Mouse (Mus musculus): Measurements from ENCODE around the gene Lrmda. TPM values are rescaled to one million over a fixed set of nuclear protein-coding genes. Genes with fewer than 3 reads are reported as not detected.

Lrmda gene
- polyA plus RNA-seq, 1 experiment from 2014 or later = 0.66 TPM

DNA sequence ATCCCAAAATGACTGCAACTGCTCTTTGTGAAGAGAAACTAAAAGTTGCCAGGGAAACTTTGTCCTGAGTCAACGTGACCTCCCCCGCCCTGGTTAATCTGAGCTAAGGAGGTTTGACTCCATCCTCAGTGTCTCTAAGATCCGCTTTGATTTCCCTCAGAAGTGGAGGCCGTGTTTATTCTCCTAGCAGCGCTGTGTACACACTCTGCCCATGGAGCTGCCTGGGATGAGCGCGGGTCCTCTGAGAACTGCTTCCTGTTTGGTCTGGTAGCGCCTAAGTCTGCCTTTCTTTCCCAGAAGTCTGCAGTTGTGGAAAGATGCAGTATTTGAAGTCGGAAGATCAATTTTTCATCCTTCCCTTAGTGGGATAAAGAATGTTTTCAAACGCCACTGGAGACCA, 268.7 kb downstream of the Lrmda start:
- Histone ChIP-seq H3K4me1 (ENCODE audit: control insufficient read depth, insufficient read depth, low read length) (no peaks in the 10 kb centered on the region; the same call in 1 of the 2 replicates), H3K4me3 (ENCODE audit: low read depth, low read length) (no peak overlapping the region), H3K27ac (ENCODE audit: low read depth, low read length) (no peak overlapping the region), H3K9me3 (ENCODE audit: control insufficient read depth, low read length) (no peaks in the 10 kb centered on the region), H3K4me2 (ENCODE audit: low read depth) (no peak overlapping the region), H3K36me3 (ENCODE audit: control insufficient read depth, insufficient read depth, low read length) (no peaks in the 10 kb centered on the region), H3K27me3 (ENCODE audit: control insufficient read depth, insufficient read depth, low read length) (no peaks in the 10 kb centered on the region), H3K9ac (ENCODE audit: low read length) (no peak overlapping the region)
- WGBS = 58% methylated on average over 10 of the region's 10 CpGs
- DNase-seq (ENCODE audit: low spot score) (no peak), ATAC-seq (ENCODE audit: insufficient read depth, low FRiP score, low TSS enrichment) (no peak)

DNA sequence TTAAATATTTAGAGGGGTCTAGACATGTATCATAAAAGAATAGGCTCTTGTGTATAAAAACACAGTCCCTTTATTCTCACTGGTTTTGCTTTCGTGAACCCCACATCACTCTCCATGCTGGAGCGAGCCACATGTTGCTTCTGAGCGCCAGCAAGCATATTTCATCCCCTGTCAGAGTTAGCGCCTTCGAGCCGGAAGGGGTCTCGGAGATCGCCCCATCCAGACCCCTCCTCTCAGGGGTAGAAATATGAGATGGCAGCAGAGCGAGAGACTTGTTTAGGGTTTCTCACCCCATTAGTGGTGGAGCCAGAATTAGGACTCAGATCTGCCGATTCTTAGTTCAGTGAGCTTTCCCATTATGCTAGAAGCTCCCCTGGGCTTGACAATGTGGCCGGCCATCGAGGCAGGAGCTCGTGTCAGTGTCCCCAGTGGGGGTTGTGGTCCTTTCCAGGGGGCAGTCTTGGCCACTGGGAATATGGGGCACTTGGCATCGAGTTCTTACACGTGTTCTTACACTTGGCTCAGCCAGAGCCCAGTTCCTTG, 269.9 kb downstream of the Lrmda start:
- Histone ChIP-seq H3K4me2 (ENCODE audit: low read depth) (no peak overlapping the region), H3K9ac (ENCODE audit: low read length) (no peak overlapping the region), H3K4me3 (ENCODE audit: low read depth, low read length) (no peak overlapping the region), H3K27me3 (ENCODE audit: control insufficient read depth, insufficient read depth, low read length) (no peaks in the 10 kb centered on the region), H3K27ac (ENCODE audit: low read depth, low read length) (no peak overlapping the region), H3K36me3 (ENCODE audit: control insufficient read depth, insufficient read depth, low read length) (no peaks in the 10 kb centered on the region), H3K9me3 (ENCODE audit: control insufficient read depth, low read length) (no peaks in the 10 kb centered on the region), H3K4me1 (ENCODE audit: control insufficient read depth, insufficient read depth, low read length) (no peaks in the 10 kb centered on the region; the same call in 1 of the 2 replicates)
- no peak for ATAC-seq (ENCODE audit: insufficient read depth, low FRiP score, low TSS enrichment)
- DNase-seq (ENCODE audit: low spot score) = no peak
- 50% methylated on average over 15 of the region's 15 CpGs for WGBS

DNA sequence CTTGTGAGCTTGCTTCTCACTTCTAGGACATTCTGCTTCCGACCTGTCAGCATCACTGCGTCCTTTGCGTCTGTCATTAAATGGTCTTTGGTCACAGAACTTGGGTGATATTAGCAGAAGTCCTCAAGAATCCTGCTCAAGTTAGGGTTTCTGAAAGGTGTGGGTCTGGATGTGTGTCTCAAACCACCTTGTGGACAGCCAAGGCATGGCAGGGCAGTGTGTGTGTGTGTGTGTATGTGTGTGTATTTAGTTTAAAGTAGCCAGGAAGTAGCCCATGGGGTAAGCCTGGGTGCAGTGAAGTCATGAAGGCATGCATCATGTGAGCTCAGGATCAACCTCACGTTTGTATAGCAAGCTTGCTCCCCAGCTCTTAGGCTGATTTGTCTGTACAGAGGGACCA, 274.9 kb downstream of the Lrmda start:
- Histone ChIP-seq H3K4me2 (ENCODE audit: low read depth) (no peak overlapping the region), H3K9me3 (ENCODE audit: control insufficient read depth, low read length) (no peaks in the 10 kb centered on the region), H3K27me3 (ENCODE audit: control insufficient read depth, insufficient read depth, low read length) (no peaks in the 10 kb centered on the region), H3K4me3 (ENCODE audit: low read depth, low read length) (no peak overlapping the region), H3K36me3 (ENCODE audit: control insufficient read depth, insufficient read depth, low read length) (no peaks in the 10 kb centered on the region), H3K27ac (ENCODE audit: low read depth, low read length) (no peak overlapping the region), H3K9ac (ENCODE audit: low read length) (no peak overlapping the region), H3K4me1 (ENCODE audit: control insufficient read depth, insufficient read depth, low read length) (peaks cover 10% of the 10 kb centered on the region)
- DNase-seq (ENCODE audit: low spot score) (no peak), ATAC-seq (ENCODE audit: insufficient read depth, low FRiP score, low TSS enrichment) (no peak)
- WGBS = 87% methylated on average over 4 of the region's 4 CpGs

DNA sequence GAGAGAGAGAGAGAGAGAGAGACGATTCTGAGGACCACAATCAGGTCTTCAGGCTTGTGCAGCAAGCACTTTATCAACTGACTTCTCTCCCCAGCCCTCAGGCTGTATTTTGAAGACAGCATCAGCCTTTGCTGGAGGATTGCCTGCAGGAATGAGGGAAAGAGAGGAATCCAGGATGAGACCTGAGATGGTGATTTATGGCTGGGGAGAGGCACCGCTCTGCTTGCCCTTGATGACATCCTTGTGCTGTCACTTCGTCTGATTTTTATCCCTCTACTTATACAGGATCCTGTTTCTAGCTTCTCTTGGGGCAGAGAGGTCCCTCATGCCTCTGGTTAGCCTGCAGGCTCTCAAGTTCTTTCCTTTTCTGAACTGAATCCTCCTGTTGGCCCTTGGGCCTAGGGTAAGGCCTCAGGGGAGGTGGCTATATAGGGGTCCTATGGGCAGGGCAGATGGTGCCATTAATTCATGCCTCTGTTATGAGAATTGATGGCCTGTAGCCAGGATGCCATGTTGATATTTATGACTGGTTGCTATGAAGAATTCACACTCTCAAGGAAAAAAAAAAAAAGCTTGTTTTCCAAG, 277.2 kb downstream of the Lrmda start:
- H3K9ac ChIP-seq (ENCODE audit: low read length) = no peak overlapping the region
- H3K27me3 ChIP-seq (ENCODE audit: control insufficient read depth, insufficient read depth, low read length) = no peaks in the 10 kb centered on the region
- H3K4me1 ChIP-seq (ENCODE audit: control insufficient read depth, insufficient read depth, low read length) = peaks cover 10% of the 10 kb centered on the region
- 41% methylated on average over 3 of the region's 3 CpGs for WGBS
- DNase-seq (ENCODE audit: low spot score) (peak; percentile 14), ATAC-seq (ENCODE audit: insufficient read depth, low FRiP score, low TSS enrichment) (no peak)
- H3K36me3 ChIP-seq (ENCODE audit: control insufficient read depth, insufficient read depth, low read length) = no peaks in the 10 kb centered on the region
- no peaks in the 10 kb centered on the region for H3K9me3 ChIP-seq (ENCODE audit: control insufficient read depth, low read length)
- no peak overlapping the region for H3K27ac ChIP-seq (ENCODE audit: low read depth, low read length)
- no peak overlapping the region for H3K4me3 ChIP-seq (ENCODE audit: low read depth, low read length)
- no peak overlapping the region for H3K4me2 ChIP-seq (ENCODE audit: low read depth)

DNA sequence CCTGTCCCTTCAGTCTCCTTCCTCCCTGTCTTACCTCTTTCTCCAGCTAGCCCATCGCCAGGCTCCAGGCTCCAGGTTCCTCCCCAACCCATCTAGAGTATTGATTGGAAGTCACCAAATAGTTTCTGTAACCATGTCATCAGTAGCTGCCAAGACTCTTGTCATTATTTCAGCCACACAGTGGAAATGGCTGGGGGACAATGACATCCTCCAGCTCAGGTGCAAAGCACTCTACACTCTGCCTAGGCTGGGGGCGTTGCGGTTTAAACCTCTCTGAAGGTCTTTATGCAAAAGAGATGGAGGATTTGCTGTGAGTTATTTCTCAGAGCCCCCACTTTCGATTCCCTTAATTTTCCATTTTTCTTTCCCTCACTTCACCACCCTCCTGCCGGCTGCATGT, 287.2 kb downstream of the Lrmda start:
- Histone ChIP-seq H3K4me2 (ENCODE audit: low read depth) (no peak overlapping the region), H3K27me3 (ENCODE audit: control insufficient read depth, insufficient read depth, low read length) (no peaks in the 10 kb centered on the region), H3K9ac (ENCODE audit: low read length) (no peak overlapping the region), H3K4me1 (ENCODE audit: control insufficient read depth, insufficient read depth, low read length) (no peaks in the 10 kb centered on the region; the same call in 1 of the 2 replicates), H3K27ac (ENCODE audit: low read depth, low read length) (no peak overlapping the region), H3K36me3 (ENCODE audit: control insufficient read depth, insufficient read depth, low read length) (no peaks in the 10 kb centered on the region), H3K9me3 (ENCODE audit: control insufficient read depth, low read length) (no peaks in the 10 kb centered on the region), H3K4me3 (ENCODE audit: low read depth, low read length) (no peak overlapping the region)
- 65% methylated on average over 5 of the region's 5 CpGs for WGBS
- DNase-seq (ENCODE audit: low spot score) (no peak), ATAC-seq (ENCODE audit: insufficient read depth, low FRiP score, low TSS enrichment) (no peak)

DNA sequence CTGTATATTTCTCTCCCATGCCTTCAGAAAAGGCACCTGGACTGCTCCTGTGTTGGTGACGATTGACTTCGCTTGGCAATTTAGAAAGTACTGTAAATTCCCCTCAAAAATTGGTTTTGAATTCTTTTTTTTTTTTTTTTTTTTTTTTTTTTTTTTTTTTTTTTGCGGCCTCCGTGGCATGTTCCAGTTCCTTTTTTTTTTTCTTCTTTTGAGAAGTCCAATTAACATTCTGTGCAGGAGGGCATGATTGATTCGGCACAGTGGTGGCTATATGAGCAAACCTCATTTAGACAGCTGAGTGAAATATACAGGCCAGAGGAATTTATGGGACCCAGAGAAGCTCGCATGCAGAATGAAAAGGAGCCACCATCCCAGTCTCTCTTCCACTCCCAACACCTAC, 288.5 kb downstream of the Lrmda start:
- Histone ChIP-seq H3K9me3 (ENCODE audit: control insufficient read depth, low read length) (no peaks in the 10 kb centered on the region), H3K9ac (ENCODE audit: low read length) (no peak overlapping the region), H3K27me3 (ENCODE audit: control insufficient read depth, insufficient read depth, low read length) (no peaks in the 10 kb centered on the region), H3K4me1 (ENCODE audit: control insufficient read depth, insufficient read depth, low read length) (no peaks in the 10 kb centered on the region; the same call in 1 of the 2 replicates), H3K4me3 (ENCODE audit: low read depth, low read length) (no peak overlapping the region), H3K36me3 (ENCODE audit: control insufficient read depth, insufficient read depth, low read length) (no peaks in the 10 kb centered on the region), H3K4me2 (ENCODE audit: low read depth) (no peak overlapping the region), H3K27ac (ENCODE audit: low read depth, low read length) (no peak overlapping the region)
- no peak for DNase-seq (ENCODE audit: low spot score)
- no peak for ATAC-seq (ENCODE audit: insufficient read depth, low FRiP score, low TSS enrichment)
- 60% methylated on average over 6 of the region's 6 CpGs for WGBS

DNA sequence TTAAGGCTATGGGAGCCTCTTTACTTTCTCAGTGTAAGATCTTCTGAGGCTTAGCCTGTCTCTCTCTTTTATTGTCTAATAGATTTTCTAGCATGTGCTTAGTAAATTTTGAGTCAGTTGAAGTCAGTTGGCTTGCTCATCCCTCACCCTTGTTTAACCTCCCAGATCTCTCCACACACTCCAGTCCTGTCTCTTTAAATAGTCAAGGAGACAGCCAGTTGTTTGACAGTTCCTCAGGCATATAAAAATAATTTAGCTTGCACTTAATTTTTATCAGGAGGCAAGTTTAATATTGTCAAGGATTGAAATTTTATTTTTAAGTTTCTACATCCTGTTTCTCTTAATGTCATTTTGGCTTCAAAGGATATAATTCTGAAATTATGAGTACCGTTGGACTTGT, 303.5 kb downstream of the Lrmda start:
- no peaks in the 10 kb centered on the region for H3K4me1 ChIP-seq (ENCODE audit: control insufficient read depth, insufficient read depth, low read length)
- no peak overlapping the region for H3K4me2 ChIP-seq (ENCODE audit: low read depth)
- DNase-seq (ENCODE audit: low spot score) = no peak
- H3K36me3 ChIP-seq (ENCODE audit: control insufficient read depth, insufficient read depth, low read length) = no peaks in the 10 kb centered on the region
- no peak overlapping the region for H3K27ac ChIP-seq (ENCODE audit: low read depth, low read length)
- ATAC-seq (ENCODE audit: insufficient read depth, low FRiP score, low TSS enrichment) = no peak
- H3K27me3 ChIP-seq (ENCODE audit: control insufficient read depth, insufficient read depth, low read length) = no peaks in the 10 kb centered on the region
- WGBS = 97% methylated on average over 1 of the region's 1 CpGs
- no peaks in the 10 kb centered on the region for H3K9me3 ChIP-seq (ENCODE audit: control insufficient read depth, low read length)
- no peak overlapping the region for H3K4me3 ChIP-seq (ENCODE audit: low read depth, low read length)
- no peak overlapping the region for H3K9ac ChIP-seq (ENCODE audit: low read length)

DNA sequence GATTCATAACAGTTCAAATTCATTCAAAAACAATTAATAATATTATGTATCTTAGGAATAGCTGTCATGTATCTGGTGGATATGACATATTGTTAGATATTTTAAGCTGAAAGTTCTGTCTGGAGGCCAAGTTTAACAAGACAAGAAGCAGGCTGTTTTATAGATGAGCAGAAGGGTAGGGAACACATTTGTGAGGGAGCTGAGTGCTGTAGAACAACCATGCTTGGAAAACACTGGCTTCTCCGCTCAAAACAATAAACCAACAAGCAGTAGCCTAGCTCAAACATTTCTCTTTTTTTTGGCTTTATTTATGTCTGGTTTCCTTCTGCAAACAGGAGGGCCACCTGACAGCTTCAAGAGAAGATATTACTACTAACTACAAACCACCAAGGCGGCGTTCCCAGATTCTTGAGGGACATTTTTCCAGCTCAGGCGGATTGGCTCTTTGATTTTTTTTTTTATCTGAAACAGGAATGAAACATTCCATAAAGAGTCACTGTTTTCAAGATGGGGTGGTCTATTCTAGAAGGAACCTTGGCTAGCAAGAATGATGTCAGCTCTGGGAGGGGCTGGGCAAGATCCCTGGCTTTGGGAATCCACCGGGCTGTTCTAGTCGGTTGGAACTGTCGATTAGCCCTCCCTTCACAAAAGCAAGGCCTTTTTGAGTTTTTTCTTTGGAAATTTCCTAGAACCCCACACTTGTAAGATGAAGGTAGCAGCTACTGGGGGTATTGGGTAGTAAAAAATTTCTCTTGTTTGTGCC, 304.2 kb downstream of the Lrmda start:
- H3K4me3 ChIP-seq (ENCODE audit: low read depth, low read length) = no peak overlapping the region
- no peak for ATAC-seq (ENCODE audit: insufficient read depth, low FRiP score, low TSS enrichment)
- no peak overlapping the region for H3K9ac ChIP-seq (ENCODE audit: low read length)
- no peaks in the 10 kb centered on the region for H3K4me1 ChIP-seq (ENCODE audit: control insufficient read depth, insufficient read depth, low read length)
- WGBS = 94% methylated on average over 7 of the region's 7 CpGs
- no peak overlapping the region for H3K4me2 ChIP-seq (ENCODE audit: low read depth)
- no peaks in the 10 kb centered on the region for H3K9me3 ChIP-seq (ENCODE audit: control insufficient read depth, low read length)
- no peaks in the 10 kb centered on the region for H3K27me3 ChIP-seq (ENCODE audit: control insufficient read depth, insufficient read depth, low read length)
- DNase-seq (ENCODE audit: low spot score) = no peak
- H3K36me3 ChIP-seq (ENCODE audit: control insufficient read depth, insufficient read depth, low read length) = no peaks in the 10 kb centered on the region
- H3K27ac ChIP-seq (ENCODE audit: low read depth, low read length) = no peak overlapping the region

All from neural tube, embryonic 11.5 days (tissue).